Mouse (Mus musculus): ENCODE measurements at regions not wholly inside any gene's neighbourhood (a gene's known extent, or its start where the extent isn't known, plus 50 kb on each side); places are given as distances from the start of the nearest gene placed in this dataset.

DNA sequence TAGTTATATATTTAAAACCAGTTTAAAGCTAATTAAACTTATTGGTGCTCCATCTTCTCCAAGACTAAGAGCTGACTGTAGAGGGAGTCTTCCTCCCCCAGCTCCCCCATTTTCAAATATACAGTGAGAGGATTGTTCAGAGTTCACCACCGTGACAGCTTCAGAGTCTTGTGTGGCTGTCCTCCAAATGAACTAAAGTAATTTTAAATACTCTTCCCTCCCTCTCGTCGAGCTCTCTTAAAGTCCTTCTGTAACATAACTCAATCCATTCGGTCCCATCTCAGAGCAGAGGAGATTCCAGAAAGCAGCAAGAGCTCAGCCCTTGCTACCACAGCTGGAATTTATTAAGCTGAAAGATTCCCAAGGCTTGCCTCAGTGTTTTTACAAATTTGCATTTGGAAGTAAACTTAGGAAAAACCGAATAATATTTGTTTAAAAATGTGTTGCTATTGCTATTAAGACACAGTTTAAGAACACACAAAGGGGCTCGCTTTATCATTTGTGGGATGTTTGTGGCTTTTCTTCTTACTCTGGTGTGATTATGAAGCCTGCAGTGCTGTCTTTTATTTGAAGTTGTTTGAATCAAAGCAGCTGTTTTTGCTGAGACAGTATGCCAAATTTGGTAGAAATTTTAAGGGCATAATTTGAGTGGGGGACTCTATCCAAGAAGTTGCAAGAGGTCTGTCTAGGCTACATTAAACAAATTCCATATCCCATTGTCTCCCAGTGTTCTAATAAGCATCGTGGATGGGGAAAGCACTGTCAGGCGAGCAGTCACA is 559.0 kb upstream of the Nrsn1 start:
- H3K4me3 ChIP-seq (ENCODE audit: low read depth, low read length), result no peak overlapping the region
- ATAC-seq (ENCODE audit: extremely low read depth, insufficient number of reproducible peaks, low FRiP score, poor library complexity, severe bottlenecking) (no peak), DNase-seq (ENCODE audit: low spot score) (no peak)
- no peak for TF ChIP-seq POLR2AphosphoS5 (IDR thresholded peaks at IDR 0.05; ENCODE audit: insufficient replicate concordance, low read depth, low read length)
- no peak for TF ChIP-seq GATA1 (IDR thresholded peaks at IDR 0.05; ENCODE audit: borderline replicate concordance, low read length)
- no peak for TF ChIP-seq CTCF (IDR thresholded peaks at IDR 0.05; ENCODE audit: low read depth, low read length)
- no peak for TF ChIP-seq GATA2 (IDR thresholded peaks at IDR 0.05; ENCODE audit: borderline replicate concordance, low read depth, low read length)
- no peak for TF ChIP-seq TAL1 (conservative IDR thresholded peaks at IDR 0.05; ENCODE audit: low read depth, low read length)
- no peaks in the 10 kb centered on the region for H3K9me3 ChIP-seq (replicated peaks)
- no peaks in the 10 kb centered on the region for H3K27me3 ChIP-seq (ENCODE audit: insufficient read depth, low read length)
- H3K4me1 ChIP-seq (ENCODE audit: insufficient read depth, low read depth, low read length), result no peaks in the 10 kb centered on the region
- no peaks in the 10 kb centered on the region for H3K36me3 ChIP-seq (replicated peaks)

DNA sequence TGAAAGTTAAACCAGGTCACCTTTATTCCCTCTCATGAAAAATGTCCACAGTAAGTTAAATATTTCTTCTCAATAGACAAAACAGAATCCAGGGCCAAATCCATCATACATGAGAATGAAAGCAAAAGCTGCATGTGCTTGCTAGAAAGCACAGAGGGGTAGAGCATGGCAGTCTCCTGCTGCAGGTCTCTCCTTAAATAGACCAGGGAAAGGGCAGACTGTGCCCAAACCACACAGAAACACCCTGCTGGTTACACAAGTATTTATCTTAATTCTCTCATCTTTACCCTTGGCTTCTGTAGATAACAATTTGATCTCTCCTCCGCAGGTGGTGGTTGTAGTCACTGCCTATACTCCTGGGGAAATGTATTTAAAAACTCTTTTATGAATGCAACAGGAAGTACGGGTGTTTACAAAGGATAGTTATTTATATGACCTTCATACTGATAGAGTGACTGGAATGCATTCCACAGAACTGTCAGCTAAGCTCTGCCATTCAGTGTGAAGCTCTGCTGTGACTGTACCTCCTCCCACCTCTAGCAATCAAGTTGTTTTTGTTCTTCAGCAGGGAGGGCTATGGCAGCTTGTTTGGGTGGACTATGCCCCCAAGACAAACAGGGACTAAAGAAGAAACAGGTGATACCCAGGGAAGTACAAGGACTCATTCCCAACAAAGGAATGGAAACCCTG is 538.4 kb upstream of the Nrsn1 start:
- Histone ChIP-seq H3K4me3 (ENCODE audit: low read depth, low read length) (no peak overlapping the region), H3K9me3 (replicated peaks) (no peaks in the 10 kb centered on the region), H3K36me3 (replicated peaks) (no peaks in the 10 kb centered on the region), H3K4me1 (ENCODE audit: insufficient read depth, low read depth, low read length) (no peaks in the 10 kb centered on the region), H3K27me3 (ENCODE audit: insufficient read depth, low read length) (no peaks in the 10 kb centered on the region)
- TF ChIP-seq TAL1 (conservative IDR thresholded peaks at IDR 0.05; ENCODE audit: low read depth, low read length) (no peak), CTCF (IDR thresholded peaks at IDR 0.05; ENCODE audit: low read depth, low read length) (no peak), GATA2 (IDR thresholded peaks at IDR 0.05; ENCODE audit: borderline replicate concordance, low read depth, low read length) (no peak), POLR2AphosphoS5 (IDR thresholded peaks at IDR 0.05; ENCODE audit: insufficient replicate concordance, low read depth, low read length) (no peak), GATA1 (IDR thresholded peaks at IDR 0.05; ENCODE audit: borderline replicate concordance, low read length) (no peak)
- no peak for ATAC-seq (ENCODE audit: extremely low read depth, insufficient number of reproducible peaks, low FRiP score, poor library complexity, severe bottlenecking)
- DNase-seq (ENCODE audit: low spot score), result no peak

DNA sequence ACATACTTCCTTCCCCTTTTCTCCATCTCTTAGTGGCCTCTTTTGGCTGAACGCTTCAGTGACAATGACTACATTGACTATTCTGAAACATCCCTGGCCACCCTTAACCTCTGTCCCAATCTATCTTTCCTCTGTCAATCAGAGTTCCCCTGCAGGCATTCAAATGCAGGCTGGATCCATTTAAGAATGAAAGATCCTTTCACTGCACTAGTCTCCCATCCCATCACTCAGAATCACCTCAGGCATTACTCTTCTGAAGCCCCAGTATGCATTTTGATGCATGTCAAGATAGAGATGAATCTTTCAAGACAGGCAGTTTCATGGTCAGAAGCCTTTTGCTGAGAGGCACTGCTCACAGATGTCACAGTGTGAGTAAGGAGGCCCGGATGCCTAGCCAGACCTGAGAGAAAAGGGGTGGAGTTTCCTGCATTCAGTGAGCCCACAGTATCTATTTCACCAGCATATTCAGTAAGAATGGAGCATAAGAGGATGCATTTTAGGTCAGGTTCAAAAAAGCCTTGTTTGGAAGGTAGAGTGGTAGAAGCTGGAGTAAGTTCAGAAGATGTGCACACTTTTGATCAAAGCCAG is 523.0 kb upstream of the Nrsn1 start:
- Histone ChIP-seq H3K9me3 (replicated peaks) (no peaks in the 10 kb centered on the region), H3K4me1 (ENCODE audit: insufficient read depth, low read depth, low read length) (no peaks in the 10 kb centered on the region), H3K4me3 (ENCODE audit: low read depth, low read length) (no peak overlapping the region), H3K27me3 (ENCODE audit: insufficient read depth, low read length) (no peaks in the 10 kb centered on the region), H3K36me3 (replicated peaks) (no peaks in the 10 kb centered on the region)
- DNase-seq (ENCODE audit: low spot score), result no peak
- ATAC-seq (ENCODE audit: extremely low read depth, insufficient number of reproducible peaks, low FRiP score, poor library complexity, severe bottlenecking), result no peak; the same call in 1 of the 2 replicates
- TF ChIP-seq POLR2AphosphoS5 (IDR thresholded peaks at IDR 0.05; ENCODE audit: insufficient replicate concordance, low read depth, low read length) (no peak), GATA1 (IDR thresholded peaks at IDR 0.05; ENCODE audit: borderline replicate concordance, low read length) (no peak), TAL1 (conservative IDR thresholded peaks at IDR 0.05; ENCODE audit: low read depth, low read length) (no peak), GATA2 (IDR thresholded peaks at IDR 0.05; ENCODE audit: borderline replicate concordance, low read depth, low read length) (no peak), CTCF (IDR thresholded peaks at IDR 0.05; ENCODE audit: low read depth, low read length) (no peak)

DNA sequence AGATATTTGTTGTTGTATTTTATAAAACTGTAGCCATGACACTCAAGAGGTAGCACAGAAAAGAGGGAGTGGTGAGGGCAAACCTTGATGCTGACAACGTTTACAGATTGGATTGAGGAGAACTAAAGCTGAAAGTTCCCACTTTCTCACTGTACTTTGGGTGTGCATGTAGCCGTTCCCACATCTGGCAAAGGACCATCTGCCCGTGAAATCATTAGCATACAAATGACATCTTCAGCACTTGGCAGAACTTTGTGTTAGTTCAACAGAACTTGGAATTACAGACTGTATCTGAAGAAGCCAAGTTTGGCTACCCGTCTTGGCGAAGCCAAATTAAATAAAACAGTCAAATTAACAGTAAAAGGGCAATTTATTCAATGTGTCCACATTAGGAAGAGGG is 510.9 kb upstream of the Nrsn1 start:
- Histone ChIP-seq H3K4me1 (ENCODE audit: insufficient read depth, low read depth, low read length) (no peaks in the 10 kb centered on the region), H3K9me3 (replicated peaks) (no peaks in the 10 kb centered on the region), H3K4me3 (ENCODE audit: low read depth, low read length) (no peak overlapping the region), H3K36me3 (replicated peaks) (no peaks in the 10 kb centered on the region), H3K27me3 (ENCODE audit: insufficient read depth, low read length) (no peaks in the 10 kb centered on the region)
- ATAC-seq (ENCODE audit: extremely low read depth, insufficient number of reproducible peaks, low FRiP score, poor library complexity, severe bottlenecking) (no peak), DNase-seq (ENCODE audit: low spot score) (no peak)
- TF ChIP-seq POLR2AphosphoS5 (IDR thresholded peaks at IDR 0.05; ENCODE audit: insufficient replicate concordance, low read depth, low read length) (no peak), CTCF (IDR thresholded peaks at IDR 0.05; ENCODE audit: low read depth, low read length) (no peak), GATA2 (IDR thresholded peaks at IDR 0.05; ENCODE audit: borderline replicate concordance, low read depth, low read length) (no peak), GATA1 (IDR thresholded peaks at IDR 0.05; ENCODE audit: borderline replicate concordance, low read length) (no peak), TAL1 (conservative IDR thresholded peaks at IDR 0.05; ENCODE audit: low read depth, low read length) (no peak)

DNA sequence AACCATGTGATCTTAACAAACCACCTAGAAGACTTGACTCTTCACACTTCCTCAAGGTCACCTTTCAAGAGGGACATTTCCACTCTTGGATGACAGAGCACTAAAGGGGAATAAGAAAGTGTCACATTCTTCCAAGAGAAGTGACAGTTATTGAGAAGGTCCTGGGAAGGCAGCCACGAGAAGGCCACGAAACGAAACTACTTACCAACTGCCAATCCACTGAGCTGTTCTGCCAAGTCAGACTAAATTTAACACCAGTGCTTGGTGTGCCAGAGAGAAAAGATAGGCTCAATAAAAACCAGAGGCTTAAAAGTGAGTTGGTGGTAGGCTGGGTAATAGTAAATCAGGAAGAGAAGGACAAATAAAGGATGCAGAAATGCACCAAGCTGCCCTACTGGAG is 507.4 kb upstream of the Nrsn1 start:
- TF ChIP-seq GATA2 (IDR thresholded peaks at IDR 0.05; ENCODE audit: borderline replicate concordance, low read depth, low read length), result no peak
- TF ChIP-seq CTCF (IDR thresholded peaks at IDR 0.05; ENCODE audit: low read depth, low read length), result no peak
- TF ChIP-seq TAL1 (conservative IDR thresholded peaks at IDR 0.05; ENCODE audit: low read depth, low read length), result no peak
- no peak for TF ChIP-seq GATA1 (IDR thresholded peaks at IDR 0.05; ENCODE audit: borderline replicate concordance, low read length)
- no peak for TF ChIP-seq POLR2AphosphoS5 (IDR thresholded peaks at IDR 0.05; ENCODE audit: insufficient replicate concordance, low read depth, low read length)
- Histone ChIP-seq H3K9me3 (replicated peaks) (no peaks in the 10 kb centered on the region), H3K4me3 (ENCODE audit: low read depth, low read length) (no peak overlapping the region), H3K36me3 (replicated peaks) (no peaks in the 10 kb centered on the region), H3K27me3 (ENCODE audit: insufficient read depth, low read length) (no peaks in the 10 kb centered on the region), H3K4me1 (ENCODE audit: insufficient read depth, low read depth, low read length) (no peaks in the 10 kb centered on the region)
- ATAC-seq (ENCODE audit: extremely low read depth, insufficient number of reproducible peaks, low FRiP score, poor library complexity, severe bottlenecking), result no peak
- no peak for DNase-seq (ENCODE audit: low spot score)

DNA sequence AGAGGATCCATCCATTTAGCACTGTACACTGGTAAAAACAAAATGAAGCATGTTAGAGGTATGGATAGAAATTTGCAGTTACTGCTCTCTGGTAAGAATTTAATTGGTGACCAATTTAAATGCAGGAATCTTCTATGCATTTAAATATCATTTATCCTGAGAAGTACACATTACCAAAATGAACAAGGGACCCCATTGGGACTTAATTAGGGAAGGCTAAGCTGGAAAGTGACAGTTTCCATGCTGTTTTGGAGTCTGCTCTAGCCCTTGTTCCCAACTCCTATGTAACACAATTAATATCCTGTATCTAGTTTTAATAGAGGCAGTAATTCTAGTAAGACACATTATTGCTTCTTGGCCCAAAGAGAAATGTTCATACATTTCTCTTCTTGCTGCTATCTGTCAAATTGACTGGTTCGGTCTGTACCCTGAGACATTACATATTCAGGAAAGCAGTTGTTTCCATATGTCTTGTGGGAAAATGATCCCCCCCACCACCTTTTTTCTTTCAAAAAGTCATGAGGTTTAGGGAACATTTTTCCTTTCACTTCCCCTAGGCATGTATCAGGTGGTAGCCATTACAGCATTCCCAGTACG is 504.4 kb upstream of the Nrsn1 start:
- DNase-seq (ENCODE audit: low spot score), result no peak
- no peak for ATAC-seq (ENCODE audit: extremely low read depth, insufficient number of reproducible peaks, low FRiP score, poor library complexity, severe bottlenecking)
- no peaks in the 10 kb centered on the region for H3K4me1 ChIP-seq (ENCODE audit: insufficient read depth, low read depth, low read length)
- H3K4me3 ChIP-seq (ENCODE audit: low read depth, low read length), result no peak overlapping the region
- H3K9me3 ChIP-seq (replicated peaks), result no peaks in the 10 kb centered on the region
- no peak for TF ChIP-seq GATA1 (IDR thresholded peaks at IDR 0.05; ENCODE audit: borderline replicate concordance, low read length)
- TF ChIP-seq TAL1 (conservative IDR thresholded peaks at IDR 0.05; ENCODE audit: low read depth, low read length), result no peak
- no peak for TF ChIP-seq GATA2 (IDR thresholded peaks at IDR 0.05; ENCODE audit: borderline replicate concordance, low read depth, low read length)
- no peak for TF ChIP-seq CTCF (IDR thresholded peaks at IDR 0.05; ENCODE audit: low read depth, low read length)
- no peak for TF ChIP-seq POLR2AphosphoS5 (IDR thresholded peaks at IDR 0.05; ENCODE audit: insufficient replicate concordance, low read depth, low read length)
- H3K27me3 ChIP-seq (ENCODE audit: insufficient read depth, low read length), result no peaks in the 10 kb centered on the region
- no peaks in the 10 kb centered on the region for H3K36me3 ChIP-seq (replicated peaks)

Data from G1E (cell line).